Mouse (Mus musculus) gastrocnemius, adult 8-10 months (tissue): ENCODE results near the gene 4933424G06Rik. TPM values are rescaled to one million over a fixed set of nuclear protein-coding genes. Genes with fewer than 3 reads are reported as not detected.
A peak's percentile ranks its signal among the peaks of the same experiment; 100 is the strongest.

Source experiments
- DNase-seq, 2 experiments: peaks; one replicate each; pipeline ENCODE4 v3.0.0; 2022; ENCODE audit warnings: low spot score in 2 of 2
- total RNA-seq, 4 experiments: library from RNA; stranded (reverse); gene quantifications; 2 replicates each; pipeline ENCODE4 v1.2.4; 2022

Gene 4933424G06Rik
- total RNA-seq, 4 experiments from 2014 or later, result 0.65 to 0.75 (median 0.70) TPM; not detected in 1

DNA sequence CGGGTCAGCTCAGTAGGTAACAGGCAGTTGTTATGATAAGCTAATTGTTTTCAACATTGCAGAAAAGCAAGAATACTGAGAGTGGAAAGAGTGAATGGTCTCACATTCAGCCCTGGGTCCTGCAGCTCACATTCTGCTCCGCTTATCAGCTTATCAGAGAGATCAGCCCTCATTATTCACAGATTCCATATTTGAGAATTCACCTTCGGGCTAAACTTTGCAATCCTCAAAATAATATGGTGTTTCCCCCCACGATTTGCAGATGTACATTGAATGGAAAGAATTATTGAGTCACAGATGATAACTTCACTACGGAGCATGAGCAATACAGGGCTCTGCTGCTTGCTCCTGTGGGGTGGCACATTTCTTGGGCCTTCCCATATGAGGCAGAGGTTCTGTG is 58.8 kb downstream of the 4933424G06Rik start:
- no peak for DNase-seq

DNA sequence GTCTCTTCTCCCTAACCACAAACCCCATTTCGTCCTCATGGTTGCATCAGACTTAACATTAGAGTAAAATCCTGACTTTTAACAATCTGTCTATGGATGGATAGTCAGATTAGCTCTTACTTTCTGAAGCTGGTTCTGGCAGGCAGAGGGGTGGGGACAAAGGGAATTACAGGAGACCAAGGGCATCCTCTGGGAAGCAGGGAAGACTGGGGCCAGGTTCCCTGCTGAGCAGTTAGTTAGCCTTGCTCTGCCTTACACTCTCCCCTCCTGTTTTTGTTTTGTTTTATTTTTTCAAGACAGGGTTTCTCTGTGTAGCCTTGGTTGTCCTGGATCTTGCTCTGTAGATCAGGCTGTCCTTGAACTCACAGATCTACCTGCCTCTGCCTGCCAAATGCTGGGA is 60.0 kb downstream of the 4933424G06Rik start:
- no peak for DNase-seq

DNA sequence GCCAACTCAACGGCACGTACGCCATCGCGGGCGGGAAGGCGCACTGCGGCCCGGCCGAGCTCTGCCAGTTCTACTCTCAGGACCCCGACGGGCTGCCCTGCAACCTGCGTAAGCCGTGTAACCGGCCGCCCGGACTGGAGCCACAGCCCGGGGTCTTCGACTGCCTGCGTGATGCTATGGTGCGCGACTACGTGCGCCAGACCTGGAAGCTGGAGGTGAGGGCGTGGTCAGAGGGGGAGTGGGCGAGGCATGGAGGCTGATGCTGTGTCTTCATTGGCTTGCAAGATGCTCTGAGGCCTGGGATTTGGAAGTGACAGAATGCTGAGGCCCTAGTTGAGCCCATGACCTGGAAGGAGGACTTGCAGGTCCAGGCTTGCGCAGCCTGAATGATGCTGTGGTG is 61.0 kb downstream of the 4933424G06Rik start:
- DNase-seq, result no peak

GRCm38 (mm10) chr1:36772198-36772934 is 62.4 kb downstream of the 4933424G06Rik start:
- DNase-seq, result no peak

- DNase-seq, result no peak
These were observed 70.8 kb downstream of the 4933424G06Rik start for GRCm38 (mm10) chr1:36780793-36781192.

DNA sequence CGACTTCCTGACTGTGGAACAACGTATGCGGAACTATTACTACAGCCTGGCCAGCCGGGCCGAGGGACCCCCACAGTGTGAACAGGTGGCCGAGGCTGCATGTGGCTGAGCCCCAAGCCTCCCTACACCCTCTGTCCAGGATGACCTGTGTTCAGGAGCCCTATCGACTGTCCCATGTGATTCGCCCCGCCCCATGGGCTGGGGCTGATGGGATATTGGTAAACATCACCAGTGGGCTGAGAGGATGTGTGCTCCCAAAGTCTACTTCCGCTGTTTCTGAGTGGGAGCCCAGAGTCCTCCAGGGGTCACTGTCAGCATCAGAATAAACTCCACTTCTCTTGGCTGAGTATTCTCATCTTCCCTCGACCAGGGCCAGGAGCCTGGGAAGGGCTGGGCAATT is 72.5 kb downstream of the 4933424G06Rik start:
- no peak for DNase-seq

DNA sequence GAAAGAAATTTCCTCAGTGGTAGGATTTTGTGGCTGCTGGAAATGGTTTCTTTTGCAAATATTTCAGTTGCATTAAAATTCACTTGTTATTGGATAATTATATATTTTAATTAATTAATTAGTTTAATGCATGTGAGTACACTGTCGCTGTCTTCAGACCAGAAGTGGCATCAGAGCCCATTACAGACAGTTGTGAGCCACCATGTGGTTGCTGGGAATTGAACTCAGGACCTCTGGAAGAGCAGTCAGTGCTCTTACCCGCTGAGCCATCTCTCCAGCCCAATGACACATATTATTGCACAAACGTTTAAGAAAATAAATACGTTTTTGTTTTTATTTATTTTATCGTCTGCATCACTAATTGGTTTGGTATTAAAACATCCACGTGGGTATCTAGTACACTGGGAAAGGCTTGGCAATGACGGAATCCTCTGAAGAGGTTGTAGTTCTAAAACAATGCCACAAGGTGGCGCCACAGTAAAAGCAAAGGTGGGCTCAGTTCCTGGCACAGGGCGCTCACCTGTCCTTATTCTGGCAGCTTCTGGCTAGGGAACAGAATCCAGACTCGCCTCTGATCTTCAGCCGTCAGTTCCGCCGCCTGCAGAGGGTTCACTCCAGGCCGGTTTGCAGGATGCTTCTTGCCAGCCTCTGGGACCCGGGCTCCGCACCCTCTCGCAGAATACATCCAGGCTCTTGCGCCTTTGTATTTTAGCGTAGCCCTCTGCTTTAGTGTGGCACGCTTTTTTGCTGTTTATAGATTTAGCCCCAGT is 74.6 kb downstream of the 4933424G06Rik start:
- peak; percentile 46 to 62 for DNase-seq

DNA sequence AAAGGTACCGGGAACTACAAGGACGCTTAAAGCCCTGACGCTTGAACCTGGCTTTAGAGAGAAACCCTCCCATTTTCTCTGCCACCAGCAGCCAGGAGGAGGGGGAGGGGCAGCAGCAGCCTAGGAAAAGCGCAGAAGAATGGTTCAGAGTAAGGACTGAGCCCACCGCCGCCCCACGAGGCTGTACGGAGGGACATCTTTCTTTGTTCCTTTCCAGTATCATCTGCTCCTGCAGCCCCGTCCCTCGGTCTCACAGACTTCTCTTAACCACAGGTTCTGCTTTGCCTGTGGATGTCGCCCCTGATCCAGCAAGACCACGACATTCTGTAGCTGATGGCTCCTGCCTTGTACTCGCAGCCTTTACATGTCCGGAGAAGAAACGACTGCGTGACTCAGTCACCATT is 75.3 kb downstream of the 4933424G06Rik start:
- DNase-seq, result no peak

DNA sequence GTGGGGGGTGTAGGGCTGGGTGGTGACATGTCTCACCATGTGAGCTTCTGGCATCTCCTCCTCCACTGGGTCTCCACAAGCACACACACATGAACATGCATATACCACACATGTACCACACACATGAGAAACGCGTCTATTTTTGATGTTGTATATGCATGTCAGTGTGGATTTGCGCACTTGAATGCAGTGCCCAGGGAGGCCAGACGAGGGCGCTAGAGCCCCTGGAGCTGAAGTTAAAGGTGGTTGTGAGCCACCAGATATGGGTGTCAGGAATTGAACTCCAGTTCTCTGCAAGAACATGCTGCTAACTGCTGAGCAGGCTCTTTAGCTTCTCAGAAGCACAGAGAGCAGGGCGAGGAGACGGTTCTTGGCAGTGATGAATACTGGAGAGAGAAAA is 76.4 kb downstream of the 4933424G06Rik start:
- DNase-seq, result no peak

DNA sequence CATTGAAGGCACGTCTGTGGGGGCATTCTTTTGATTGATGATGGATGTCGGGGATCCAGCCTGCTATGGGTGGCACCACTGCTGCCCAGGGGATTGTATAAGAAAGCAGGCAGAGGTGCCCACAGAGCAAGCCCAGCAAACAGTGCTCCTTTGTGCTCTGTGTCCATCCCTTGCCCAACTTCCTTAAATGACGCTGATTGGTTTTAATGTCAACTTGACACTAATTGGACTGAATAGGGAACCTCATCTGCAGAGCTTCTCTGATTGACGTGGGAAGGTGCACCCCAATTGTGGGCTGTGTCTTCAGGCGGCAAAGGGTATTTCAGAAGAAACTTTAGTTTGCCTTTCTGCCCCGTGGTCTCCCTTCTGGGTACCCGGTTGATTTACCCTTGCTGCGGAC is 79.5 kb downstream of the 4933424G06Rik start:
- DNase-seq, result no peak

GRCm38 (mm10) chr1:36796711-36797110 is 86.8 kb downstream of the 4933424G06Rik start:
- DNase-seq, result no peak

GRCm38 (mm10) chr1:36797481-36797880 is 87.5 kb downstream of the 4933424G06Rik start:
- DNase-seq, result no peak

DNA sequence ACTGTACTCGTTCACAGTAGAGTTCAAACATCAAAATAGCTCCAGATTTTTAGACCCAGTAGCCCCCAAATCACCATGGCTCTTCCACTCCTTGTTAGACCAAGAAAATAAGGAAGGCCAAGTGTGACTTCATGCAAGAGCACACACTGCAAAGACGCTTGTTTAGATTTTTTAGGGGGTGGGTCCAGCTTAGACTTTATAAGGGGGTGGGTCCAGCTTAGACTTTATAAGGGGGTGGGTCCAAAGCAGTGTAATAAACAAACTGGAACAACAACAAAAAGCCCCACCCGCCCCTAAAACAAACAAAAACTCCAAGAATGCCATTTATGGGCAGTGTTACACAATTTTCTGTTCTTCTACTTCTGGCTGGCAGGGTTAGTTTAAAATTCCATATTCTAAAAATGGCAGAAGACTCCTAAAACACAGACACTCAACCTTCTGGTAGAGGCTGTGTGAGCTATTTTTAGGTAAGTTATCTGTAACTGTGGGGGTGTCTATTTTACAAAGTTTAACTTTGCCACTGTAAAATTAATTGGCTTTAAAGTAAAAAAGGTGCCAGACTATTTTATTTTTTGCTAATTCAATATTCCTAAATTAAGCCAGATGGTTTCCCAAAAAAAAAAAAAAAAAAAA is 90.5 kb downstream of the 4933424G06Rik start:
- DNase-seq, result no peak

GRCm38 (mm10) chr1:36804259-36804658 is 94.3 kb downstream of the 4933424G06Rik start:
- DNase-seq, result no peak

DNA sequence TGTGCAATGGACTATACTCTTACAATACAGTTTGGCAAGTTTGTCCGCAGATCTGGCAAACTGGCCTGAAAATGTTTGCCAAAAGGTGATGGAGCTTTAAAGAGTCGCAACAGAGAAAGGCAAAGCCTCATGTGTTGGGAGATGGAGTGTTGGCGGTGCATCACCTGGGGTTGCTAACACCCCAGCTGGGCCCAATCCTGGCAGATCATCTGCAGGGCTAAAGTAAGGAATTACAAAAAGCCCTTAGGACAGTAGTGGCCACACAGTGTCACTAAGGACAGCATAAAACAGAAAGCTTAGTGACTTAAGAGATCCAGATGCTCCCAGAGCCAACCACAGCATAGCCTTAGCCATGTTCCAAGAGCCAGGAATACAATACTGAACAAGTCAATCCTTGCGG is 94.9 kb downstream of the 4933424G06Rik start:
- DNase-seq, result no peak

DNA sequence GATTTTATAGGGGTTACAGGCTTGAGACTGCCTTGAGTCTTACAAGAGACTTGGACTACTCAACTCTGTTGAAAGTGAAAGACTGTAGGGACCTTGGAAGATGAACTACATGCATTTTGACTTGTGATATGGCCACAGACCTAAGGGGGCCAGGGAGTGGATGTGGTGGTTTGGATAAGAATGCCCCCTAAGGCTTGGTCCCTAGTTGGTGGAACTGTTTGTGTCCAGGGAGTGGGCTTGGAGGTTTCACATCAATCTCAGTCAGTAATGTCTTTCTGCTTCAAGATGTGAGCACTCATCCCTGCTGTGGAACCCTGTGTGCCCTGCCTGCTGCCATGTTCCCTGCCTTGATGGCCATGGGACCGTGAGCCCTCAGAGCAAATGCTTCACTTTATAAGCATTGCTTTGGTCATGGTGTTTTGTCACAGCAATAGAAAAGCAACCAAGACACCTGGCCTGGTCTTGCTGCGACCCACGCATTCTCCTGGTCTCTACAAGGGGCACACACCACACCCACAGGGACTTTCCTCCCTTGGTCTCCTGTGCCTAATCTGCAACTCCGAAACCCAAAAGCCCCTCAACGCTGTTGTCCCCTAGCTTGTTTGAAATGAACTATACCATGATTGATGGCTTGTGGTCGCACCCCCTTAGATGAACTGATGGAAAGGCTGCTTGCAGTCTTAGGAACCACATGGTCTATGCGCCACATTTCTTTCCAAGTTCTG is 96.4 kb downstream of the 4933424G06Rik start:
- no peak for DNase-seq

- DNase-seq, result no peak
These were observed 97.1 kb downstream of the 4933424G06Rik start for GRCm38 (mm10) chr1:36807086-36807485.
